Mouse (Mus musculus) megakaryocyte, embryonic 14.5 days (primary cell): Measurements from ENCODE around the gene Sspo.

Experiments
- FLI1 ChIP-seq: IDR thresholded peaks from 2 replicates; pipeline ENCODE4 v1.6.1; 2012; ENCODE audit warnings: low read length, inconsistent platforms, mixed read lengths
- GATA1 ChIP-seq: IDR thresholded peaks from 3 replicates; pipeline ENCODE4 v1.6.1; 2012; ENCODE audit warnings: mixed read lengths, low read length, inconsistent platforms, borderline replicate concordance

- TF ChIP-seq GATA1: no peak
- TF ChIP-seq FLI1: no peak
Measured at GRCm38 (mm10) chr6:48504241-48504854, 56.3 kb downstream of the Sspo start.
